Mouse (Mus musculus): Measurements from ENCODE around the gene Cldn18.

GRCm38 (mm10) chr9:99690386-99690785, 26.7 kb downstream of the Cldn18 start:
- TF ChIP-seq GATA1 (IDR thresholded peaks at IDR 0.05; ENCODE audit: borderline replicate concordance, low read length) (no peak), FLI1 (IDR thresholded peaks at IDR 0.05; ENCODE audit: low read length) (no peak)

Measured in megakaryocyte, embryonic 14.5 days (primary cell).